Mouse (Mus musculus): Measurements from ENCODE around the gene Abat.

Gene Abat

GRCm38 (mm10) chr16:8513236-8513906 lies at the start of gene Abat:
TSS of gene Abat (plus strand) at chr16:8513429.
- DNase-seq (ENCODE audit: extremely low spot score, low spot score) = peak; percentile 93

DNA sequence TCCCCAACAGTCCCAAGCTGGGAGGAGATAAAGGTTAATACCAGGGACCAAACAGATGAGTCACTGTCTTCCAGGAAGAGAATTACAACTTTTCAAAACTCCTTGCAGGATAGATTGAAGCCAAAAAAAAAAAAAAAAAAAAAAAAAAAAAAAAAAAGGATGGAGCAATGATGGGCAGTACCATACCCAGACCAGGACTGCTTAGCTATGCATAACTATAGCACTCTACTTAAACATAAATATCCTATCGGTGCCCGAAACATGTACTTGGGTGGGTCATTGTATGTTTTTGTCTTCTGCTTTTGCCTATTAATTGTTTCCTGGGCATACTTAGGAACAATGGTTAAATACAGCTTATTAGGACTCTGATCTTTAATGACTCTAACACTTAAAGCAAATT lies 43.1 kb upstream of the Abat start:
- DNase-seq (ENCODE audit: extremely low spot score, low spot score) = no peak

- peak; percentile 90 for DNase-seq (ENCODE audit: extremely low spot score, low spot score)
Measured at GRCm38 (mm10) chr16:8470603-8471481, 42.4 kb upstream of the Abat start, which contains the start of gene Mettl22. TSS of gene Mettl22 (plus strand) at chr16:8470788.

DNA sequence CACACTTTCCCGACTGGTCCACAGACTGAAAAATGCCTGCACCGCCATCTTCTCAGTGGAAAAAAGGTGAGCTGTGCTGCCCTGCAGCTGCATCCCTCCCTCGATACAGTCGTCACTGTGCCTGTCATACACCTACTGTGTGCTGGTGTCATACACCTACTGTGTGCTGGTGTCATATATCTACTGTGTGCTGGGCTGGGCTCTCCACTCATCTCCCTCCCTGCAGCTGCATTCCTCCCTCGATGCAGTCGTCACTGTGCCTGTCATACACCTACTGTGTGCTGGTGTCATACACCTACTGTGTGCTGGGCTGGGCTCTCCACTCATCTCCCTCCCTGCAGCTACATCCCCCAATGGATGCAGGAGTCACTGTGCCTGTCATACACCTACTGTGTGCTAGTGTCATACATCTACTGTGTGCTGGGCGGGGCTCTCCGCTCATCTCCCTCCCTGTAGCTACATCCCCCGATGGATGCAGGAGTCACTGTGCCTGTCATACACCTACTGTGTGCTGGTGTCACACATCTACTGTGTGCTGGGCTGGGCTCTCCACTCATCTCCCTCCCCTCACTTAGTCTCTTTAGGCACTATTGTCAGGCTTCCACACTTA lies 25.7 kb upstream of the Abat start:
- DNase-seq (ENCODE audit: extremely low spot score, low spot score) = no peak

GRCm38 (mm10) chr16:8489340-8489739 lies 23.9 kb upstream of the Abat start:
- no peak for DNase-seq (ENCODE audit: extremely low spot score, low spot score)

DNA sequence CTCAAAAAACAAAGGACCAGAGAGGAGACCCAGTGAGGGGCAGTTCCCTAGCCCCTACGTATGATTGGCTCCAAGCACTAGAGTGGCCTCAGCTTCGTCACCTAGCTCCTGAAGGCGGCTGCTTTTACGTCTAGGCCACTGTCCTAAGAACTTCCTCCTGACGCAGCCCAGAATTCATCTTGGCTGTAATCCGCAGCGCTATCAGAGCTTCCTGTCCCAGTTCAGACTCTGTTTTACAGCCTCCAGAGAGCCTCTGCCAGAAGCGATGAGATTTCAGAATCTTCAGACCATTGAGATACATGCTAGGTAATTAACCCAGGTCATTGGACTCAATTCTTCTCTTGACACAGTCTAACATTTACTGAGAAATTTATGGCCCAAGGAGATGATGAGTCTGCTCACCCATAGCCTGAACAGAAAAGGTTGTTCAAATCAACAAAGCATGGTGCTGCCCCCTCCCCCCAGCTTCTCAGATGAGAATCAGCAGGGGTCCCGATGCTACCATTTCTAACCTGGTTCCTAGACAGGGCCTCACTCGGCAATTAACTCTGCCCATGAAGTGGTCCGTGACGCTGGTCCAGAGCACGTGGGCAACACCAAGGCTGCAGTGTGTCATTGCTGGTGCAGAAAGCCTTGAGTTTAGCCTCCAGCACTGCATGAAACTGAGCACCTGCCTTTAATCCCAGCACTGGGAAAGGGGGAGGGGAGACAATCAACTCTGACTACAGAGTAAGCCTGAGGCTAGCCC lies 21.3 kb upstream of the Abat start:
- DNase-seq (ENCODE audit: extremely low spot score, low spot score) = no peak

- peak; percentile 66 for DNase-seq (ENCODE audit: extremely low spot score, low spot score)
Measured at GRCm38 (mm10) chr16:8494268-8494667, 19.0 kb upstream of the Abat start.

DNA sequence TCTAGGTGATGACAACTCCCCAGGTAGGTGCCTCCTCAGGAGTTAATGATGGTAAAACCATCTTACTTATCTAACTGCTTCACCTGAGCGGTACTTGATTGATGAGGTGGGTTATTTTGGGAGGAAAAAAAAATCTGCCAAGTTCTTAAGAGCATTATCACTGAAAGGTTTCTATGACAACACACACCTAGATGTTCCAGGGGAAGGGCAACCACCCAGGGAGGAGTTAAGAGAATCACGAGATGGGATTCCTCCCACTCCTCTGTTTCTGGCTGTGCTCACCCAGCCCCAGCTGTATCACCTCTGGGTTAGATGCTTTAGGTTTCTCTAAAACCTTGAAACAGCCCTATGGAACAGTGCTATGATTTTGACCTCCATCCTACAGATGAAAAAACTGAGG lies 16.3 kb upstream of the Abat start:
- no peak for DNase-seq (ENCODE audit: extremely low spot score, low spot score)

DNA sequence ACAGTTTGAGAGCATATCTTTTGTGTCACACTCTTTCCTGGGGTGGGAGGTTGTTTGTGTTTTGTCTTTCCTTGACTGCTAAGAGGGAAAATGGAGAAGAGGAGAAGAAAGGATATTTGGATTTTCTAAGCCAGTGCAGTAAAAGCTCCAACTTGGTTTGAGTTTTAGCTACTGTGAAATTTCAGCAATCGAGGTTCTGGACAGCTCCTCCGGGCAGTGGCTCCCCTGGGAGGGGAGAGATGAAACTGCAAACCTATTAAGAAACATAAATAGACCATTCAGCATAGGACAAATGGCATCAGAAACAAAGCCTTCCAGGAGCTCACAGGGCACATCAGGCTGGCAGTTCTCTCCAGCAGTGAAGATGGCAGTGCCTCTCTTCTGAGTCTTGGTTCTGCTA lies 9.0 kb upstream of the Abat start:
- DNase-seq (ENCODE audit: extremely low spot score, low spot score) = no peak

- no peak for DNase-seq (ENCODE audit: extremely low spot score, low spot score)
Measured at GRCm38 (mm10) chr16:8509894-8510293, 3.3 kb upstream of the Abat start.

DNA sequence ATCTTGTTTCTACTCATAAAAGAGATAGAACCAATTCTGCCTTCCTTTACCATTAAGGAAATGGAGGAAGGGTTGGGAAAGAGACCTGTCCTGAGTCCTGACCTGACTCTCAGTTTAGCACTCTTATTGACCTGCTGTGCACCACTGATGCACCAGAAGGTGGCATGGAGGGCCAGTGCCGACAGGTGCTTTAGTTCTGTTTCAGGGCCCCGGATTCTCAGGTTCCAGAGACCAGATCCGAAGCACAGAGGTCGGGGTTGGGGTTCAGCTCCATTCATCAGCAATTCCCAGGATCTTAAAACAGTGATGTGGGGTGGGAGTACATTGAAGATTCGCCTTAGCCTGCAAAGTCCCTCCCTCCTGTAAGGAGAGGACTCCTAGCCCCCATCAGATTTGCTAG lies 399 bp upstream of the Abat start:
- no peak for DNase-seq (ENCODE audit: extremely low spot score, low spot score)

DNA sequence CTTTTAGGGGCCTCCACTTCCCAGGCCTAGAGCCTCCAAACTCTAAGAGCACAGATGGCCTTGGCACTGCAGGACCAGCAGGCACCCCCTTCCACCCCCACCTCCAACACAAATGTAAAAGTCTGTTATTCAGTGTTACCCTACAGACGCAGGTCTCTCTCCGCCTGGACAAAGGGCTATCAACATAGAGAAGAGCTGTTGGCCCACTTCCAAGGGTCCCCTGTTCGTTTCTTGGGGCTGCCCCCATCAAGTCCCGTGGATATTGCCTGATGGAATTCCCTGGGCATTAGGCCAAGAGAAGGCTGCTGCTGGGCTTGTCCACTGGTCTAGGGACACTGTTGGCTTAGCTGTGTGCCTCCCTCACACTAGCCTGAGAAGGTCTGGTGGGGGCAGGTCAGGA lies 951 bp downstream of the Abat start:
- no peak for DNase-seq (ENCODE audit: extremely low spot score, low spot score)

- no peak for DNase-seq (ENCODE audit: extremely low spot score, low spot score)
Measured at GRCm38 (mm10) chr16:8520525-8520924, 7.3 kb downstream of the Abat start.

DNA sequence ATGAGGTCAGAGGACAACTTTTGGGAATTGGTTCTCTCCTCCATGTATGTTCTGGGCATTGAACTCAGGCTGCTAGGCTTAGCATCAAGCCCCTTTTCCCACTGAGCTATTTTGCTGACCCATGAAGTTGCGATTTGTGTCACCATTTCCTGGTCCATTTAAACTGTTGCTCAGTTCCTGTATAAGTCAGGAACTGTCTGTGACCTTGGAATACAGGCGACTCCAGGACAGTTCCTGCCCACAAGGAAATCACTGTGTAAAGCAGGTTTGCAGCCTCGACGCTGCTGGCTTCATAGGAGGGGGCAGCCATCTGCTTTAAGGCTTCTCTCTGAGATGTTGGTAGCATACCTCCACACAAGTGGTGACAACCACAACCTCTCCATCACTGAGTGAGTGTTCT lies 8.1 kb downstream of the Abat start:
- DNase-seq (ENCODE audit: extremely low spot score, low spot score) = no peak

DNA sequence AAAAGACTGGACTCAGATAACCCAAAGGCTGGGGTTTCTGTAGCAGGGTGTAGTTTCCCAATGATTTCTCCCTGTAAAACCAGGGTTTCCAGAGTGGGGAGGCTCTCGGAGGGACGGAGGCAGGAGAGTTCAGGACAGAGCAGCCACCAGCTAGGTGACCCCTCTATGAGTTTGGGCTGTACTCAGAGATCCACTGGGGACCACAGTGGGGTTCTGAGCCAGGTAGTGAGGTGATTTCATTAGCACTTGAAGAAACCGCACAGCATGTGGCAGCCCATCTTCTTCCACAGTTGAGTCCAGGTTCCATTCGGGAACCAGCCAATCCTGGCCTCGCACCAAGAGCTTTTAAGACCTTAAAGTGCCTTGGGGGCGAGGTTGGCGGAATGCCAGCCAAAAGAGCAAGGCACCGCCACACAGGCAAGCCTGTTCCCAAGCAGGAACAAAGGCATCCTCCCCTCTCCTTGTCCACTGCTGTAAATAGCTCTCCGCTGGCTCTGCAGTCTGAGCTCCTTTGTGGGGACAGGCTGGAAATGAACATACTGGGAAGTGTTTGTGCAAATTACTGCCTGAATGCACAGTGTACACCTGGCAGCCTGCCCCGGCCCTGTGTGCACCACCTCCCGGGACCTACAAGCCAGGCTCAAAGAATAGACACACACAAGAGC lies 10.4 kb downstream of the Abat start:
- no peak for DNase-seq (ENCODE audit: extremely low spot score, low spot score)

- DNase-seq (ENCODE audit: extremely low spot score, low spot score) = no peak
Measured at GRCm38 (mm10) chr16:8524163-8524847, 11.1 kb downstream of the Abat start.

GRCm38 (mm10) chr16:8525293-8525692 lies 12.1 kb downstream of the Abat start:
- DNase-seq (ENCODE audit: extremely low spot score, low spot score) = no peak

GRCm38 (mm10) chr16:8525877-8526276 lies 12.6 kb downstream of the Abat start:
- DNase-seq (ENCODE audit: extremely low spot score, low spot score) = no peak

DNA sequence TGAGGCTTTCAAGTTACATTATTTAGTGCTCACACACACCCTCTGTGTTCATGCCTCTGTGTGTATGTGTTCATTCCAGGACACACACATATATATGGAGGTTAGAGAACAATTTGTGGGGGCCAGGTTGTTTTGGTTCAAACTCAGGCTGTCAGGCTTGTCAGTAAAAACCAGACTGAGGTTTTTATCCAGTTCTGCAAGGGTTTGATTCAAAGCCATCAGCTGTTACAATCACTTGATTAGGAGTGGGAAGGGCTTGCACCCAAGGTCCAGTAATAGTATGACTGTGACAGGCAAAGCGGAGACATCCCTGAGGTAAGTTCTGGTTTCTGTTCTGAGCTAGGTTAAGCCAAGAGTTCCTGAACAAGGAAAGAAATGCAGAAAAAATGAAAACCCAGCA lies 16.2 kb downstream of the Abat start:
- DNase-seq (ENCODE audit: extremely low spot score, low spot score) = no peak

DNA sequence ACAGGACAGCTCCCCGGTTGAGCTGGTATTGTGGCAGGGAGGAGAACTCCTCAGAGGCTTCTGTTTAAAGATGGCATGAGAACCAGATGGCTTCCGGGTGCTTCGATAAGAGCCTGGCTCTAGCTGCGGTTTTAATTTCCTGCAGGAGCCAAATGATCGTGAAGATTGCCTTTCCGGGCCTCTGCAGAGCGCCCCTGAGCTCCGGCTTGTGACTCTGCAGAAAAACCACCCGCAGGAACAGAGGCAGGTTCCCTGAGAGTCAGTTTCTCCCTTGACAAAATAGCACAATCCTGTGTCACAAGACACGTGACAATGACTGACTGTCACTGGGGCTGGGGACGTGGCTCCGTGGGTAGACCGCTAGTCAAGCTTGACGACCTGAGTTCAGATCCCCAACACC lies 16.8 kb downstream of the Abat start:
- no peak for DNase-seq (ENCODE audit: extremely low spot score, low spot score)

GRCm38 (mm10) chr16:8532461-8532860 lies 19.2 kb downstream of the Abat start:
- DNase-seq (ENCODE audit: extremely low spot score, low spot score) = no peak

All from neural tube, embryonic 10.5 days (tissue).